Mouse (Mus musculus) right cerebral cortex, adult 18-20 months (tissue): ENCODE data around the gene Cactin.

Source experiments
- DNase-seq: peaks from one replicate; pipeline ENCODE4 v3.0.0; 2022; ENCODE audit warnings: mixed read lengths

Cactin gene

GRCm38 (mm10) chr10:81319741-81320549 lies 958 bp upstream of the Cactin start:
- DNase-seq = no peak

- no peak for DNase-seq
Measured at GRCm38 (mm10) chr10:81321436-81321835, 533 bp downstream of the Cactin start.

DNA sequence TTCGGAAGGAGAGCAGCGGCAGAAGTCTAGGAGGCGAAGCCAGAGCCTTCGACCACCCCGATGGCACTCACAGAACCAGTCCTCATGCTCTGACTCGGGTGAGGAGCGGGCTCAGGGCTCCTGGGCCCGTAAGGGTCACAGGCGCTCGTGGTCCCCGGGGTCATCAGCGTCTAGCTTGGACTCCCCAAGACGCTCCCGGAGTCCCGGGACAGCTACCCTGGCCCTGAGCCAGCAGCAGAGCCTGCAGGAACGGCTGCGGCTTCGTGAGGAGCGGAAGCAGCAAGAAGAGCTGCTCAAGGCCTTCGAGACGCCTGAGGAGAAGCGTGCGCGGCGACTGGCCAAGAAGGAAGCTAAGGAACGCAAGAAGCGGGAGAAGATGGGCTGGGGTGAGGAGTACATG lies 1.5 kb downstream of the Cactin start:
- DNase-seq = no peak

- DNase-seq = no peak
Measured at GRCm38 (mm10) chr10:81323141-81323775, 2.4 kb downstream of the Cactin start.

- no peak for DNase-seq
Measured at GRCm38 (mm10) chr10:81323791-81324530, 3.1 kb downstream of the Cactin start.

DNA sequence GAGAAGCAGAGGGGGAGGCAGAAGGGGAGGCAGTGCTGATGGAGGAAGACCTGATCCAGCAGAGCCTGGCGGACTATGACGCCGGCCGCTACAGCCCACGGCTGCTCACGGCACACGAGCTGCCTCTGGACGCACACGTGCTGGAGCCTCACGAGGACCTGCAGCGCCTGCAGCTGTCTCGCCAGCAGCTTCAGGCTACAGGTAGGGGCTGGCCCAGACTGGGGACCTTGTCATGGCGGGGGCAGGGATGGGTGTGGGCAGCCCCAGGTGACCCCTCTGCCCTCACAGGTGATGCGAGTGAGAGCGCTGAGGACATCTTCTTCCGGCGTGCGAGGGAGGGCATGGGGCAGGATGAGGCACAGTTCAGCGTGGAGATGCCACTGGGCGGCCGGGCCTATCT lies 4.3 kb downstream of the Cactin start:
- no peak for DNase-seq

GRCm38 (mm10) chr10:81325781-81326180 lies 4.9 kb downstream of the Cactin start:
- no peak for DNase-seq

GRCm38 (mm10) chr10:81326858-81327257 lies 6.0 kb downstream of the Cactin start:
- DNase-seq = no peak

GRCm38 (mm10) chr10:81327959-81328358 lies 7.1 kb downstream of the Cactin start:
- no peak for DNase-seq

GRCm38 (mm10) chr10:81328386-81328785 lies 7.5 kb downstream of the Cactin start, which contains the start of gene Tbxa2r:
Gene Tbxa2r, plus strand, starts transcription at chr10:81328731.
- no peak for DNase-seq

GRCm38 (mm10) chr10:81329194-81329975 lies 8.5 kb downstream of the Cactin start:
- no peak for DNase-seq

GRCm38 (mm10) chr10:81330007-81330406 lies 9.1 kb downstream of the Cactin start:
- no peak for DNase-seq

DNA sequence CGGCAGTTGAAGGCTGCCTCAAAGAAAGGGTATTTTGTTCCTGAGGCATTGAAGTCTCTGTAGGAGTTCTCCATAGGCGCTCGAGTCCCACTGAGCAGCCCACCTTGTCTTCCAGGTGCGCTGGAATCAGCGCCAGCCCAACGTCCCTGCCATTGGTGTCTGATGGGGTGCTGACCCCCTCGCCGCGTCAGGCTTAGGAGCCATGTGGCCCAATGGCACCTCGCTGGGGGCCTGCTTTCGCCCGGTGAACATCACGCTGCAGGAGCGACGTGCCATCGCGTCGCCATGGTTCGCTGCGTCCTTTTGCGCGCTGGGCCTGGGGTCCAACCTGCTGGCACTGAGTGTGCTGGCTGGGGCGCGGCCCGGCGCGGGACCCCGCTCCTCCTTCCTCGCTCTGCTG lies 11.4 kb downstream of the Cactin start:
- no peak for DNase-seq

DNA sequence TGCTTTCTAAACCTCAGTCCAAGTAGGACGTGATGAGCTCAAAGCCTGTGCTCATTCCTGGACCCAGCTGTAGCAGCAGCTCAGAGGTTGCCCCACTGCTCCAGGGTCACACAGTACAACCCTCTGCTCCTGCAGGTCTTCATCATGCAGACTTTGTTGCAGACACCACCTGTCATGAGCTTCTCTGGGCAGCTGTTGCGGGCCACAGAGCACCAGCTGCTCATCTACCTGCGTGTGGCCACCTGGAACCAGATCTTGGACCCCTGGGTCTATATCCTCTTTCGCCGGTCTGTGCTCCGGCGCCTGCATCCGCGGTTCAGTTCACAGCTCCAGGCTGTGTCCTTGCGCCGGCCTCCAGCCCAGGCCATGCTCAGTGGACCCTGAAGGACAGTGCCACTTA lies 13.4 kb downstream of the Cactin start:
- DNase-seq = no peak

DNA sequence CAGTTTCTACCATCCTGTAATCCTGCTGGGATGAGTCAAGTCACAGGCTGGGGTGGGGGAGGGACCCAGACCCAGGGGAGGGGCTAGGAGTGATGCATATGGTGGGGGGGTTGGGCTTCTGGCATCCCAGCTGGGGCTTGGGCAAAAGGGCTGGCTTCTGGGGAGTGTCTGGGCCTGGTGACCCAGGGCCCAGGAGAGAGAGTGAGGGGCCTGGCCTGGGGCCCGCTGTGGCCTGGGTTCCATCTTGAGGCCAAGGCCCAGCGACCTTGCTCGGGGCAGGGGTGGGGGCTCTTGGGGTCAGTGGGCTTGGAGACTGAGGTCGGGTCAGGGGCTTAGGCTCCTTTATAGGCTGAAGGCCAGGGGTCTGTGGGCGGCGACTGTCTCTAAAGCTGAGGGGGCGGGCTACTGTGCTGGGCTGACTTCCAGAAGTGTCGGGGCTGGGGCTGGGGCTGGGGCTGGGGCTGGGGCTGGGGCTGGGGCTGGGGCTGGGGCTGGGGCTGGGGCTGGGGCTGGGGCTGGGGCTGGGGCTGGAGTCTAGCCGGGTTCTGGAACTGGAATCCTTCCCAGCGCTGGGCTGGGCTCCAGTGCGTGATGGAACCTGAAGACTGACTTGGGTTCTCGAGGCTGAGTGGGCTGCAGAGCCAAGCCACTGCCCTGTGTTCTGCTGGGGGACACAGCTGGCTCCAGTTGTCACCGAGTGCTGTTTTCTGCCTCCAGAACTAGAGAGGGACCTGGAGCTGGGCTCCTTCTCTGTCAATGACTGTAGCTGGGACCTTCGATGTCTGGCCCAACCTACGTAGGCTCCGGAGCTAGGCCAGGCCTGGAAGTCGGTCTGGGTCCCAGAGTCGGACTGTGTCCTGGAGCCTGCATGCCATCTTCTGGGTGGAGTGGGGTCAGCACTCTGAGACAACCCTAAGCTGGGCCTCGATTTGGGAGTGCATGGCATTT lies 14.8 kb downstream of the Cactin start:
- no peak for DNase-seq

DNA sequence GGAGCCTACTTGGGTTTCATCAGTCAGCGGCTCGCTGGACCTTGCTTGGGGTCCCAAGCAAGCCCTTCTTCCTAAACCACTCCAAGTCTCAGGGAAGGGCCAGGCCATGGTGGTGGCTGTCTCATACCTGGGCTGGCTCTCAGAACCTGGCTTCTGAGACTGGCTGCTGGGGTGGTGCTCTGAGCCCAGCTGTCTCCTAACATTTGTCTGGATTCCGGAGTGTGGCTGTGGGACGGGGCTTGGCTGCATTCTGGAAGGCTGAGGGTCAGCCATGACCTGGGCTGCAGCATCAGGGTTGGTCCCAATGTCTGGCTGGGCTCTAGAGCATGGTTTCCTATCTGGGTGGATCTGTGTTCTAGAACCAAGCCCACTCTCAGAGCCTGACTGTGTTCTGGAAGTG lies 15.7 kb downstream of the Cactin start:
- DNase-seq = no peak

DNA sequence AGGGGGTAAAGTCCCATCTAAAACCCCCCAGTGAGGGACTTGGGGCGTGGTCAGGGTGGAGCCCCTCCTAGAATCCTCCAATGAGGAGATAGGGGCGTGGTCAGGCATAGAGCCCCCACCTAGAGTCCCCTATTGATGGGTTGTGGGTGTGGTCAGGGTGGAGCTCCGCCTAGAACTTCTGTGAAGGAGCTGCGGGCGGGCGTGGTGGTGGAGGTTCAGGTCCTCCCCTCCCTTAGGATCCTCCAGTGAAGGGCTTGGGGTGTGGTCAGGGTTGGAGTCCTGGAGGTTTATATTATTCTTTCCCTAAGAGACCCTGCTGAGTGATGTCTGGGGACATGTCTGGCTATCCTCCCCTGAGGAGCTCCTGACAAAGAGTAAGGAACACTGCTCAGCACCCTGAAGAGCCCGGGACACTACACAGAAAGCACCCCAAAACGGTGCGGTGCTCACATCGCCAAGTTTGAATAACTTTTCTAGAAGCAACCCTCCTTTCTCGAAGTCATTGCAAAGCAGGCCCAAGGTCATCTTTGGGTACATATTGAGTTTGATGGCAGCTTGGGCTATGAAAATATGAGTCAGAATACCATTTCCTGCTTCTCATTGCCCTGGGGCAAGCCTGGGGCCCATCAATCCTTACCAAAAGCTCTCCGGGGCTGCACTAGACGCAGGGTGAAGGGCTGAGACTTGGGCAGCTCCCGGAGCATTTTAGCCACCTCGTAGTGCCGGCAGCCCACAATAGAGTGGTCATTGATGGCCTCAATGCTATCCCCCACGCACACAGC lies 19.8 kb downstream of the Cactin start:
- no peak for DNase-seq

GRCm38 (mm10) chr10:81341333-81341949 lies 20.5 kb downstream of the Cactin start:
- no peak for DNase-seq

GRCm38 (mm10) chr10:81342686-81343505 lies 22.0 kb downstream of the Cactin start, which contains the start of gene Gipc3:
Gene Gipc3, minus strand, starts transcription at chr10:81343266.
- DNase-seq = no peak
